Mouse (Mus musculus) testis, postnatal 14 days (tissue): ENCODE data around the gene Clpsl2.
A peak's percentile ranks its signal among the peaks of the same experiment; 100 is the strongest.
"Not testable (repeated sequence)": the region's sequence is repeated elsewhere in the genome, so short reads cannot be mapped to it uniquely, and the experiment has no call there.

ENCODE experiments used
- DNase-seq: peaks from one replicate; pipeline ENCODE4 v3.0.0; 2021; ENCODE audit warnings: low spot score

The Clpsl2 gene

GRCm38 (mm10) chr17:28521071-28521726 lies 28.0 kb upstream of the Clpsl2 start:
- no peak for DNase-seq

DNA sequence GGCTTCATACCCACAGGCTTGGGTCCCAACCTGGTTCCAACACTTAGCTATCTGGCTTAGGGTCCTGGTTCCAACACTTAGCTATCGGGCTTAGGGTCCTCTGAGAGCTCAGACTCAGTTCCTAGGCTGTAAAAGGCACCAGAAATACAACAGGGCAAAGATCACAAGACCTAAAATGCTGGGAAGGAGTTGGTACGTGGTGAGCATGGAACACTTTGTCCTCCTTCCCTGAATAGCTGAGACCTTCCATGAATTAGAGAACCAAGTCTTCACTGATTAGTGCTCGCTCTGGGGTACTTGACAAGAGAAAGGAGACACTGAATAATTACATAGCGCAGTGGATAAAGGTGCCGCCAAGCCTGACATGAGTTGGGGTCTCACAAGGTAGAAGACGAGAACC lies 27.3 kb upstream of the Clpsl2 start:
- DNase-seq: no peak

DNA sequence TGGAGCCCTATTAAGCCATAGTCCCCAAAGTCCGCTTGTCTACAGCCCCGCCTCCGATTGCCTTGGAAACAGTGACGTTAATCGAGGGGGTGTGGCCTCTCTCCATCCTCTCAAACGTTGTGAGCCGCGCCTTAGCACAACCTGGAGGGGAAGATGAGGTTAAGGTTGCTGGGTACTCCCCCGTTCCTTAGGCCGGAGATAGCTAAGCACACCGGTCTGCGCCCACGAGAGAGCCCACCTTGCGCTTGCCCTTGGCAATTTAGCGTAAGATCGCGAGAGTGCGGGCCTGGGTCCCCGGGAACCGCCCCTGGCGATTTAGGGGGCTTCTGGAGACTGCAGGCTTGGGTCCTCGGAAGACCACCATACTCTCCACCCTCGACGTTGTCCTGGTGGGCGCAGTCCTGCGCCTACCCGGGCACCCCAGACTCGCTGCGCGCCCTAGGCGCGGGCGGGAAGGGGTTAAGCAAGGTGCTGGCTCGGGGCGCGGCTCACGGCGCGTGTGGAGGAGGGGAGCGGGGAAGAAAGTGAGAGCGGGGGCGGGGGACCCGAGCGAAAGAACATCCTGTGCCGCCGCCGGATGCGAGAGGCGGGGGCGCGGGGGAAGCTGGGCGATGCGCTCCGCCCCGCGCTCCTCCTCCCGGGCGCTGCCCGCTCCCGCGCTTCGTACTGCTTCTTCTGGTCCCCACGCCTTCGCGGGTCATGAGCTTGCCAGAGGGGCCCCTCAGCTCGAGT lies 26.4 kb upstream of the Clpsl2 start:
- DNase-seq: peak; percentile 87

DNA sequence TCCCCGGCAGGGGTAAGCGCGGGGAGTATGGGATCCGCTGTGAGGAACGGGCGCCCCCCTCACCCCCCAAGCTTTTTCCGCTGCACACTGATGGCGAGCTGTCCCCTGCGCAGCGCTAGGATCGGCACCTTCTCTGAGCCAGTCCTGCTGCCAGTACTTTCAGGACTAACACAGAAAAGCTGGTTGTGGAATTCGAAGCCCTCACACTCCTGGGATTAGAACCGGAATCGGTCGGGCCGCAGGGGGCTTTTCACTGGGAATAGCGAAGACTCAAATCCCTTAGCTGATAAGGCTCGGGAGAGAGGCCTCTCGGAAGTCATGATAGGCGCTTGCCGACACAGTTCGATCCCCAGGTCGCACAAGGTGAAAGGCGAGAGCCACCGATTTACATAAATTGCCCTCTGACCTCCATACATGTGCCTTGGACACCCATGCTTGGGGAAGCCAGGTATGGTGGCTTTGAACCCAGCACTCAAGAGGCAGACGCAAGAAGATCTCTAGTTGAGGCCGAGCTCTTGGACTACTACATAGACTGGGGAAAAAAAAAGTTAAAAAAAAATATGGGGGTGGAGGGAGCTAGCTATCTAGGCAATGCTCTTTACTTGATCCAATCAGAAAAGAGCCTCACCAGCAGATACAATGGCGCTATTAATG lies 25.7 kb upstream of the Clpsl2 start:
- DNase-seq: no peak

DNA sequence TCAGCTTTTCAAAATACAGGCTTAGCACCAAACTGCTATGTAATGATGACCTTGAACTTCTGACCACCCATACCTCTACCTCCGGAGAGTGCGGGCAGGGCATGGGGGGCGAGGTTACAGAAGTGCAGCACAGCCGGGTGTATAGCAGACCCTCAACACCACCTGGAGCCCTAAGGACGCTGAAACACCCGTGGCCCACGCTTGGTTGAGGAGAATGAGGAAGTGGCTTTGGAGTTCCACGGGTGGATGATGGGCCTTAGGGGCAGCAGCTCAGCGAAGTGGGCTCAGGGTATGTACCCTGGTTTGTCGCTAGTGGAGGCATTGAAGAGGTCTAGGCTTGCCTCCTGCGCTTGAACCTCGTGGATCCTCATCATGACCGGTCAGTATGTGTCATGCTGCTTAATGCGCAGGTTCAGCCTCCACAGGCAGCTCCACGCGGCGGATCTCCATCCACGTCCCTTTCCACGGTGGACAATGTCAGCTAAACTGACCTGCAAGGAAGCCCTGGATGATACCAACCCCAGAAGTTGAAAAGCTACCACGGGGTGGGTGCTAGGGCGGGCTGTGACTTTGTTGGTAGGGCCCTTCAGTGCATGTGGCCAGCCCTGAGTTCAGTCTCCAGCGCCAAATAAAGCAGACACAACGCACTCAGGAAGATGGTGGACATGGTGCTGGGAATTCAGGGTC lies 25.1 kb upstream of the Clpsl2 start:
- no peak for DNase-seq

- DNase-seq: no peak
Measured at GRCm38 (mm10) chr17:28524831-28525430, 24.3 kb upstream of the Clpsl2 start.

DNA sequence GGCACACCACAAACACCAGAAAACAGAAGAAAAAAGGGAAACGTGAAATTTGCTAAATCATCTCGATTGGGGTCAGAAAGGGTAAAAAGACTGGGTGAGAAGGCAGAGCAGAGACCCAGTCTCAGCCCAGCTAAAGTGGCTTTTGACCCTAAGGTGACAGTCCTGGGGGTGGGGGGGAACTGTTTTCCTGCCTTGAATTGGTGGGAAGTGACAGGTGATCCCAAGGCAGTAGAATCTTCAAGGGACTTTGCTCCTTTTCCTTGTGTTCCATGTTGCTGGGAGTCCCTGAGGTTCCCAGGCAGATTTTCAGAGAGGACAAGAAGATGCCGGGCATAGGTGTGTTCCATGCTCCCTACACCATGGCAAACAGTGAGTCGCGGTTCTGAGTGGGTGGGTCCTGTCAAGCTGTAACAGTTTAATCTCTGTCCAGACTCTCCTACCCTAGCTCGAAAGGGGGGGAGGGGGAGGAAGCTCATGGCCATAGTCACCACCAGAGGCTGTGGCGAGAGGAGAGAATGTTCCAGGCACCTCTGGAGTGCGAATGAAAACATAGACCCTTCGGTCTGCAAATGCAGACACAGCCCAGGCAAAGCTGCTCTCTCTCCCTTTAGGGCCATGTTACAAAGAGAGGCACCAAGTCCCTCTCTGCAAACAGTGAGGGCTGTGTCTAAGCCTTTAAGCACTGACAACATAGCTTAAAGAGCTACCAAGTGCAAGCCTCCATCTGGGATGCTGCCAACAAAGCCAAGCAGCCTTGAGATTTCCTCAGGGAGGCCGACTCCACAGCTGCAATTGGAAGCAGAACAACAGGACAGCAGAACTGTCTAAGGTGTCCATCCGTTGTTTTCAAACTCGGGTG lies 21.8 kb upstream of the Clpsl2 start:
- peak; percentile 47 for DNase-seq

DNA sequence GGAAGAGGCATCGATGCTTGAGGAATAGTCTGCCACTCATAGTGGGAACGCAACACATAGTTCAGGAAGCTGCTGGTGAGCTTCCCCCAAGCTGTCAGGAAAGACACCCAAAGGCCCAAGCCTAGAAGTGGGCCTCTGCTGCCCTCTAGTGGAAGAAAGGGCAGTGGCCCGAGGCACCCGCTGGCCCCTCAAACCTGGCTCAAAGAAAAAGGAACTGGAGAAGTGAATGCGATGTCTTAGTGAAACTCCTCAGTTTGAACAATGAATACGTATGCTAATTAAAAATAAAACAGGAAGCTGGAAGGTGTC lies 21.2 kb upstream of the Clpsl2 start:
- DNase-seq: peak; percentile 74

- DNase-seq: no peak
Measured at GRCm38 (mm10) chr17:28529116-28529515, 20.1 kb upstream of the Clpsl2 start.

GRCm38 (mm10) chr17:28530506-28530905 lies 18.7 kb upstream of the Clpsl2 start, which contains the start of gene Armc12:
Gene Armc12, plus strand, starts transcription at chr17:28530806.
- DNase-seq: no peak

DNA sequence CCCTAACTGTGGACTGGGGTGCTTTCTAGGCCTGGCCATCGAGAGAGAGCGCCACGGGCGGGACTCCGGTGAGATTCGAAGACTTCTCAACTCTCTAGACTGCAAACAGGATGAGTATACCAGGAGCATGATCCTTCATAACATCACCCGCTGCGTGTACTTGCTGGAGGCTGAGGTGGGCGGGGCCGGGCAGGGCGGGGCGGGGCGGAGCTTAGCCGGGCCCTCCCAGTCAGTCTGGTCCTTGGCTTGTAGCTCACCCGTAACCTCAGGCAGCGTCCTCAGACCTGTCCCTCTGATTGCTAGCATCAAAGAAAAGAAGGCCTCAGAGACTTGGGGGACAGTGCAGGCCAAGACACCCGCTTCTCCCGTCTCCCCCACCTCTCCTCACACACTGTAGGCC lies 17.3 kb upstream of the Clpsl2 start:
- DNase-seq: no peak

- DNase-seq: no peak
Measured at GRCm38 (mm10) chr17:28532557-28532956, 16.7 kb upstream of the Clpsl2 start.

DNA sequence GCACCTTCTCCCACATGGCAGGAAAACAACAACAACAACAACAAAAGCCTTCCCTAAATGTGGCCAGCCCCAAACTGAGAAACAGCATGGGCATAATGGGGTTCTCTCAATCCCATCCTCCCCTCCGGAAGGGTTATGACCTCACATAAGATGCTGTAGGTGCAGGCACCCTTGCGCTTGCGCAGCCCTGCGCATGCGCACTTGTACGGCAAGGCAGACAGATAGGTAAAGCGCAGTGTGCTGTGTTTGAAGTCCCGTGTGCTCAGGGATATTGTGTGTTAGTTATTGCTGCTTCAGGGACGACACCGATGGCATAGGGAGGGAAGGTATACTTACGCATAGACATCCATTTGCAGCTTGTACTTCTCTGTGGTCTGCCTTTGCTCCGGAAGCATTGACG lies 15.9 kb upstream of the Clpsl2 start:
- DNase-seq: no peak

DNA sequence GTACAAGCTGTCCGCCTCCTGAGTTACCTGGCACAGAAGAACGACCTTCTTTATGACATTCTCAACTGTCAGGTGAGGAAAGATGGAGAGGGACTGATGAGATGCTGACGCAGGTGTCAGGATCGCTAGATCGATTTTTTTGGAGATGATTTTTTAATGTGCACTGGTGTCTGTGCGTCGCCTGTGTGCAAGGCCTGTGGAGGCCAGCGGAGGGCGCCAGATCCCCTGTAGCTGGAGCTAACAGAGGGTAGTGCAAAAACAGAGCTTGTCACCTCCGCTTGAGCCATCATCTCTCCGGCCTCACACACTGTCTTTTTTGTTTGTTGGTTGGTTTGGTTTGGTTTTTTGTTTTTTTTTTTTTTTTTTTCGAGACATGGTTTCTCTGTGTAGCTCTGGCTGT lies 11.3 kb upstream of the Clpsl2 start:
- no peak for DNase-seq

- no peak for DNase-seq
Measured at GRCm38 (mm10) chr17:28546925-28547324, 2.3 kb upstream of the Clpsl2 start.

DNA sequence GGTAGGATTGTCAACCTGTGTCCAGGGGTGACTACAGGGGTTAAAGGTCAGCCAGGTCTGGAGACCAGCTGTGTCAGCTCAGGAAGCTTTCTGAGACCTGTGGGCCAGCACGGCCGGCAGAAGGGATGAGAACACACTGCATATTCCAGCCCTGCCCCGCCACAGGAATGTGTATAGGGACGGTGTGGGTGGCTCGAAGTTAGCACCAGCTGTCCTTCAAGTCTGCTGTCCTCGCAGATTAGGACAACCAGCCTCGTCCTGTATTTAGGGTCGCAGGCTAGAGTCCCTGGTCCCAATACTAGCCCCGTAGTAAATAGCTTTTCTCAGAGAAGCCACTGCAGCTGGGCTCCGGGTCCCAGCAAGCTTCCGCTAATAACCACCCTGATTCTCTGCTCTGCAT lies 661 bp upstream of the Clpsl2 start:
- no peak for DNase-seq

DNA sequence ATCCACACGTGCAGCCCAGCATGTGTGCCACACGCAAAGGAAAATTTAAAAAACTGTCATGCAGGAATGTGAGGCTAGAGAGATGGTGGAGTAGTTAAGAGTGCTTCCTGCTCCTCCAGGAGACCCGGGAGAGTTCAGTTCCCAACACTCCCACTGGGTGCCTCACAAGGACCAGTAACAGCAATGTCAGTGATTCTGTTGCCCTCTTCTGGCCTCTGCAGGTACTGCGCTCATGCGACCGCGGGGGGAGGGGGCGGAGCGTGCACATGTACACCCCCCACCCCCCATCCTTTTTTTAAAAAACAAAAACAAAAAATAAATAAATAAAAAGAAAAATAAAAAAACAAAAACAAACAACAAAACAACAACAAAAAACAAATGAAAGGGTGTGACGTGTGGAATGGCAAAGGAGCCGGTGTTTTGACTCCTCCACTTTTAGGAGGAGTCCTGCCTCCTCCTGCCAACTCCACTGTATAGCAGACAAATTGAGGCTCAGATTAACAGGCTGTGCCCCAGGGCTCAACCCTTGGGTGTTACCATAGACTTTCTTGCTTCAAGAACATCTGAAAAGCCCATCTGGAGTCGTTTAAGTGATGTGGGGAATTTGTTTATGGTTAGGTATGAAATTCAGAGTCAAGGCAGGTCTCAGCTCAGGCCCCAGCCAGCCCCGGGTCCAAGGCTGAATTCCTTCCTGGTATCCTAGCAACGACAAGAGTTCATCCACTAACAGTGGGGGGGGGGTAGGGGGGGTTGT lies 4.0 kb downstream of the Clpsl2 start:
- DNase-seq: peak; percentile 43

GRCm38 (mm10) chr17:28554021-28554420 lies 4.8 kb downstream of the Clpsl2 start:
- not testable (repeated sequence) for DNase-seq

DNA sequence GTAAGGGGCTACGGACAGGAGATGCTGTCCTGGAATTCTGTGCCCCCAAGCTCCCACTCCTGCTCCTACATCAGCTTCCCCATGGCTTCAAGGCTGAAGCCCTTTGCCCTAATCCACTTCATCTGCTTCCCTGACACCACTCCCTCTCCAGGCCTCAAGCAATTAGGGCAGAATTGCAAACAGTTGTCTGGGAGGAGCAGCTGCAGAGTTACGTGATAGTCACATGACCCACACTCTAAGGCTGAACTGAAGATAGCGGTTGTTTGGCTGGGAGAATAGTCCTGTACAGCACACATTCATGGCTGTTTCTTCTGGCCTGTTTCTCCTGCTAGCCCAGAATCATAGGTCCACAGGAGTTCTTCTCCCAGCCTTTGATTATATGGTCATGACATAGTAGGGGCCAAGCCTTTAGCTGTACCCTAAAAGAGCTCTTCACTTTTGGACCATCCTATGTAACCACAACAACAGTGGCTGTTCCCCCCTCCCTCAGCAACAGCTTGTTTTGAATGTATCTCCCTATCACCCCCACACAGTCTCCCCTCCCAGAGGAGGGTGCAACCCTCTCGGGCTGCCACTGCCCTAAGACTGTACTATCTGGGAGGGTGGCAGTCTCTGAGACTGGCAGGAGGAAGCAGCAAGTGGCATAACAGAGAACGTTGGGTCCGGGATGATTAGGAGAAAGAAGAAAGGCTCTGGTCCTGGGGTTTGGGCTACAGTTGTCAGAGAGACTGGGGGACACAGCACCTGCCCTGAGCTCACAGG lies 7.6 kb downstream of the Clpsl2 start:
- no peak for DNase-seq

DNA sequence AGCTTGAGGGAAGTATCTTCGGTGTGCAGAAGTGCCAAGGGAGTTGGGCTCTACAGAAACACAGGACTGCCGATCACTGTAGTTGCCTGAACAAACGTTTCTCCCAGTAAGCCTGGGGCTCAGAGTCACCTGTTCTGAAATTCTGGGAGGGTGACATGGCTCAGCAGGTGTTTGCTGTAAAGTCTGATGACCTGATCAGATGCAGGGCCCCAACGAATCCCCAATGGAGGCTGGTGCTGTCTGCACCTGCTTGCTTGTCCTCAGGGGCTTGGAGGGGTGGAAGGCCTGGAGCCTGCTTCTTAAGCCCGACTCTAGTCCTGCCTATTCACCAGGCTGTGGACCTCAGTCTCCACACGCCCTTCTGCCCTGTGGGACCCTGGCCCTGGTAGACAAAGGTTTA lies 8.6 kb downstream of the Clpsl2 start:
- no peak for DNase-seq
